Mouse (Mus musculus) cerebellum, adult 18-20 months (tissue): ENCODE measurements at regions not wholly inside any gene's neighbourhood (a gene's known extent, or its start where the extent isn't known, plus 50 kb on each side); places are given as distances from the start of the nearest gene placed in this dataset.

Source experiments
- DNase-seq, 2 experiments: peaks; one replicate each; pipeline ENCODE4 v3.0.0; 2021

DNA sequence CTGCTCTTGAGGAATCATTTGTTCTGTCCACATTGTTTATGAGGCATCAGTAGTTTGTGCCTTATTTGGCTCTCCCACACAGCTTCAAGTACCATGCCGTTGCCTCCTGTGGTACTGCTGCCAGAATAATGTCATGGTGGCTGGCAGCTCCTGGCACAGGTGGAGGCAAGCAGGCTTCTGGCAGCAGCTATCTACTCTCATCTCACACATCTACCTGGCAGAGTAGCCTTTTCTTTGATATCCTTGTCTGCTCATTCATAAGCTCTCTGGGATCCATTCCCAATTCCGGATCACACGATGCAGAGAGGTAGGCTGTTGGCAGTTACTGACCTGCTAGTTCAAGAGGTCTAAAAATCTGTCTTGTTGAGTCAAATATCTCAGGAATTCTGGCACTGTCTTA, 373.6 kb upstream of the Depdc1a start:
- DNase-seq, result peak; percentile 11 to 16

DNA sequence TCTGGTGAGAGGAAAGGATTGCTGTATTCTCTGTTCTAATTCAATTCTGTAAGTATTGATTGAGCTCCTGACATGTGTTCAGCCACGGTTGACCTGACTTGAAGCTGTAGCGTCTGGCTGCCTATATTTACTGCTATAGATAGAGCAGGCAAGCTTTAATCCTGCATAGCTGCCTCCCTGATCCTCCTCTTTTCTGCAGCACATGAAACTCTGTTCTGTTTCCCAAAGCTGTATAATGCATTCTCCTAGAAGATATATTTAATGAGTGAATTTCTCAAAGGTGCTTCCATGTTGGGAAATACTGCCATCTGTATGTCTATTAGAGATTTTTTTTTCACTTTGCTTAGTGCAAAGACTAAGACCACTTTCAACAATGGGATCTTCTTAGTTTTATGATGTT, 351.4 kb upstream of the Depdc1a start:
- no peak for DNase-seq

DNA sequence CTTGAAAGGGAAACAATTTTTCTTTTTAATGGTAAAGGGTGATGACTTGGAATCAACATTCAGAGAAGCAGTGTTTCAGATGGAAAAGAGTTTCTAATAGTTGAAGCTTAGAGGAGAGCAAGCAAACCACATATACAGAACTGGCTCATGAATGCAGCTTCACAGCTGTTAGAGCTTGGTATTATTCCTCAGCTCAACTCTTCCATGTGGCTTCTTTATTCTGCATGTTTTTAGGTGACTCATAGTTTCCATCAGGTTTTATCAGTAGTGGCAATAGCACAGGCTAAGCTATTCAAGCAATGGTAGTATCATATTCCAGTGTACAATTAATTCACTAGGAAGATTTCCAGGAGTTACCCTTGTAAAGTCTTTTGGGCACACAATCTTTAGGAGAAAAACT, 313.7 kb upstream of the Depdc1a start:
- no peak for DNase-seq

DNA sequence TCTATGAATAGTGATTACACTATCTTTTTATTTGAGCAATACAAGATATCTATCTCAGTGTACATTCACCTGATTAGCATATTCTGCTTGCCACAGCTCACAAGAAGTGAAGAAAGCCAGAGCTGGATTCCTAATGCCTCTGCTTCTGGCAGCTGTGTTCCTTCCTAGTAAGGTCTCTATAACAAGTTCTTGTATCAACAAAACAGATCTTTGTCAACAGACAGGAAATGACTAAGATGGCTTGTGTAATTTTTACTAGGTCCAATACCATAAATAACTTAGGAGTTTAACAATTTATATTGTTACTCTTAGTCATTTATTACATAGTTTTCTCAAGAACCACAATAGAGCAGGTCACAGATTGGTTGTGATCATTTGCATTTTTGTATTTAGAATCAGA, 302.0 kb upstream of the Depdc1a start:
- DNase-seq, result no peak
